Mouse (Mus musculus) heart, embryonic 10.5 days (tissue): ENCODE results near the gene Nmnat2. TPM values are rescaled to one million over a fixed set of nuclear protein-coding genes. Genes with fewer than 3 reads are reported as not detected.

ENCODE experiments used
- DNase-seq: peaks from one replicate; pipeline ENCODE4 v3.0.0-alpha.2; 2017; ENCODE audit warnings: low spot score
- H3K27ac ChIP-seq: fragments of 300-500 bp; sonication (generic); 2 replicates; pipeline ENCODE4 v1.5.1; 2016; ENCODE audit warnings: mild to moderate bottlenecking
- H3K27me3 ChIP-seq: fragments of 300-500 bp; sonication (generic); 2 replicates; pipeline ENCODE4 v1.6.1; 2016; ENCODE audit warnings: mild to moderate bottlenecking; ENCODE audit not compliant: poor library complexity, insufficient read depth, severe bottlenecking
- H3K36me3 ChIP-seq: fragments of 300-500 bp; sonication (generic); 2 replicates; pipeline ENCODE4 v1.6.1; 2016; ENCODE audit warnings: mild to moderate bottlenecking, moderate library complexity
- H3K4me1 ChIP-seq: fragments of 300-500 bp; sonication (generic); 2 replicates; pipeline ENCODE4 v1.6.1; 2016; ENCODE audit warnings: mild to moderate bottlenecking
- H3K4me3 ChIP-seq: fragments of 300-500 bp; sonication (generic); 2 replicates; pipeline ENCODE4 v1.5.1; 2016; ENCODE audit warnings: mild to moderate bottlenecking, moderate library complexity
- H3K9me3 ChIP-seq: fragments of 300-500 bp; sonication (generic); 2 replicates; pipeline ENCODE4 v1.6.1; 2016; ENCODE audit warnings: mild to moderate bottlenecking, moderate library complexity
- WGBS: fragments of 180-500 bp; shearing (Covaris S2); methylation state at CpG from one replicate; pipeline ENCODE4 v1.1.7; 2016; 5-methylcytosine and 5-hydroxymethylcytosine counted together
- polyA plus RNA-seq: library from polyadenylated mRNA; unstranded; fragments of >200 nt; fragmentation: Nextera tagmentation; extraction: Ambion mirVana; gene quantifications from 2 replicates; pipeline ENCODE4 v1.2.1, GENCODE M21; 2016

The Nmnat2 gene
- polyA plus RNA-seq, 1 experiment from 2014 or later = 1.0 TPM

GRCm38 (mm10) chr1:152956221-152956620 is 1.4 kb downstream of the Nmnat2 start:
- no peaks in the 10 kb centered on the region for H3K36me3 ChIP-seq
- H3K4me3 ChIP-seq = peak overlapping the region; percentile 51
- no peaks in the 10 kb centered on the region for H3K9me3 ChIP-seq
- WGBS = 5% methylated on average over 14 of the region's 14 CpGs
- peak; percentile 85 for DNase-seq
- no peak overlapping the region for H3K27ac ChIP-seq
- peaks cover 19% of the 10 kb centered on the region for H3K4me1 ChIP-seq
- peaks cover 47% of the 10 kb centered on the region for H3K27me3 ChIP-seq

DNA sequence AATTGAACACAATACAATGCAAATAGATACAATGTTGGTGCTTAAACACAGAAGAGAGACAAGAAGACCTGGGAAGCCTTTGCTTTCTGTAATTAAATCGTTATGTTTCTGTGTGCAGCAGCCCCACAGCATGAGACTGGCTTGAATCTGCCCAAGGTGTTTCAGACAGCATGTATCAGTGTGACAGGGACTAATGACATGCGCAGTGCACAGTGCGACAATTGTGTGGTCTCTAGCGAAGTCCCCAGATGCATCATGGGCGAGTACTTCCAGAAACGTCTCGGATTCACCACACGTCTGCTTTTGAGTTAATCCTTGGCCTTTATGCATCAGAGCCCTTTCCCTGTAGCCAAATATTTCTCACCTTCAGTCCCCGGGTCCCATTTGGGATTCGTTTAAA is 9.6 kb downstream of the Nmnat2 start:
- 80% methylated on average over 10 of the region's 10 CpGs for WGBS
- Histone ChIP-seq H3K4me1 (no peaks in the 10 kb centered on the region), H3K27me3 (no peaks in the 10 kb centered on the region), H3K36me3 (no peaks in the 10 kb centered on the region), H3K9me3 (no peaks in the 10 kb centered on the region), H3K27ac (no peak overlapping the region), H3K4me3 (no peak overlapping the region)
- DNase-seq = no peak

- Histone ChIP-seq H3K4me3 (no peak overlapping the region), H3K9me3 (no peaks in the 10 kb centered on the region), H3K36me3 (no peaks in the 10 kb centered on the region), H3K4me1 (no peaks in the 10 kb centered on the region), H3K27me3 (no peaks in the 10 kb centered on the region), H3K27ac (no peak overlapping the region)
- WGBS = 71% methylated on average over 6 of the region's 6 CpGs
- no peak for DNase-seq
Observed at GRCm38 (mm10) chr1:152966222-152966621, 11.4 kb downstream of the Nmnat2 start.

DNA sequence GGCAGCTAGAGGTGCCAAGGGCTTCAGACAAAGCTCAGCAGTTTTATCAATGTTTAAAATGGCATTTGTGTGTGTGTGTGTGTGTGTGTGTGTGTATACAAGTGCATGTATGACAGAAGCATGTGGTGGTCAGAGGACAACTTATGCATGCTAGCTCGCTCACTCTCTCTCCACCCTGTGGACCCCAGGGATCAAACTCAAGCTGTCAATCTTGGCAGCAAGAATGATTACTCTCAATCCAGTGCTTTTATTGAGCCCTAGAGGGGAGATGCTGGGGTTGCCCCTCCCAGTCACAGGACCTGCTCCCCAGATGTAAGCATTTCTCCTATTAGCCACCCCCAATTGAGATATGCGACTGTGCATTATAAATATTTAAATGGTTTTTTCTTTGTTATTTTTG is 11.9 kb downstream of the Nmnat2 start:
- no peaks in the 10 kb centered on the region for H3K9me3 ChIP-seq
- no peak overlapping the region for H3K4me3 ChIP-seq
- H3K4me1 ChIP-seq = no peaks in the 10 kb centered on the region
- no peaks in the 10 kb centered on the region for H3K36me3 ChIP-seq
- no peak overlapping the region for H3K27ac ChIP-seq
- H3K27me3 ChIP-seq = no peaks in the 10 kb centered on the region
- DNase-seq = no peak
- 85% methylated on average over 2 of the region's 2 CpGs for WGBS

DNA sequence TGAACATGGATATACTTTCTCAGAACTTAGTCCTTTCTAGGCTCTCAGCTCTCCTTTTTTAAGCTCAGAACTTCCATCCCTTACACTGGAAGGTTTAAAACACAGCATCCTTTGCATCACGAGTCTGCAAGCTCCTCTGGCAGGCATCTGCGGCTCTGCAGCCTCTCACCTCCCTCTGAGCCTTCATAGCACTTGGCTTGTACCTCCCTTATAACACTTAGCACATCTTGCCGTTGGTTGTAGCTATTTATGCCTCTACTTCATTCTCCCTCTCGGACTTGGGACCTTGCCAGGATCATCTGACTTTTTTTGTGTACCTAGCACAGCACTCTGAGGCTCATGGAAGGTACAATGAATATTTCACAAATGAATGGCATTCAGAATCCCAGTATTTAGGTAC is 14.3 kb downstream of the Nmnat2 start:
- H3K27me3 ChIP-seq = no peaks in the 10 kb centered on the region
- 51% methylated on average over 4 of the region's 4 CpGs for WGBS
- no peaks in the 10 kb centered on the region for H3K4me1 ChIP-seq

GRCm38 (mm10) chr1:152972957-152973356 is 18.2 kb downstream of the Nmnat2 start:
- H3K27ac ChIP-seq = no peak overlapping the region
- H3K27me3 ChIP-seq = no peaks in the 10 kb centered on the region
- no peaks in the 10 kb centered on the region for H3K4me1 ChIP-seq
- no peak overlapping the region for H3K4me3 ChIP-seq
- no peaks in the 10 kb centered on the region for H3K9me3 ChIP-seq
- 53% methylated on average over 4 of the region's 4 CpGs for WGBS
- H3K36me3 ChIP-seq = no peaks in the 10 kb centered on the region
- DNase-seq = peak; percentile 43

More for the DNA sequence above, 14.3 kb downstream of the Nmnat2 start:
- no peaks in the 10 kb centered on the region for H3K9me3 ChIP-seq
- no peak overlapping the region for H3K27ac ChIP-seq
- no peak overlapping the region for H3K4me3 ChIP-seq
- no peaks in the 10 kb centered on the region for H3K36me3 ChIP-seq
- no peak for DNase-seq

DNA sequence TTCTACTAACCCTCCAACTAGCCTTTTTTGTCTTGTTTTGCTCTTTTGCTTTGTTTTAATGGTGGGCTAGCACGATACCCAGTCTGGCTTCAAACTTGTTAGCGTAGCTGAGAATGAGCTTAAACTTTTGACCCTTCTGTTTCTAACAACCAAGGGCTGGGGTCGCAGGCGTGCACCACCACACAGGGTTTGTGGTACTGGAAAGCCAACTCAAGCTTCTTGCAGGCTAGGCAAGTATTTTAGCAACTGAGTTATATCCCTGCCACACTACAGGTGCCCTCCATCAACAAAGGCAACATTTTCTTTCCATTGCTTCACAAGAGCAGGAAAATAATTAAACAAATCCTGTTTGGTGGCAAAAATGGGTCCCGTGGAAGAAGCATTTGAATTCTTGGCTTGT is 18.6 kb downstream of the Nmnat2 start:
- no peaks in the 10 kb centered on the region for H3K27me3 ChIP-seq
- H3K27ac ChIP-seq = no peak overlapping the region
- no peaks in the 10 kb centered on the region for H3K36me3 ChIP-seq
- H3K4me3 ChIP-seq = no peak overlapping the region
- H3K9me3 ChIP-seq = no peaks in the 10 kb centered on the region
- WGBS = 44% methylated on average over 5 of the region's 5 CpGs
- DNase-seq = peak; percentile 13
- no peaks in the 10 kb centered on the region for H3K4me1 ChIP-seq

DNA sequence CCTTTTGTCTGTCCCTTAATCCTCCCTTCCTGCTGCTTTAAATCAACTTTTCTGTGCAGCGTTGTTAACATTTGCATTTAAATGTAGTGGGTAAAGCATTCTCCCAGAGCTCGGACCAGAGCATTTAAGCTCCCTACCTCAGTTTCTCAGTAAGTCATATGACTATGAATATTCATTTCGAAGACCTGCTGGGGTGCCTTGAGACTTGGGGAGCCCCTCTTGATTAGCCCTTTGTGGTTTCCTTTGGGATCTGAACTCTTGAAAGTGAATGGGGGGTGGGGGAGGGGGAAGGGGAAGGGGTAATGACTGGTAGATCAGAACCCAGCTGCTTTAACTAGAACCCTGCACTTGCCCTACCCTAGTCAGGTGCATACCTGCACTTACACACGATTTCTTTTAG is 19.1 kb downstream of the Nmnat2 start:
- H3K4me1 ChIP-seq = no peaks in the 10 kb centered on the region
- H3K9me3 ChIP-seq = no peaks in the 10 kb centered on the region
- H3K27ac ChIP-seq = no peak overlapping the region
- WGBS = 45% methylated on average over 4 of the region's 4 CpGs
- H3K27me3 ChIP-seq = no peaks in the 10 kb centered on the region
- no peaks in the 10 kb centered on the region for H3K36me3 ChIP-seq
- H3K4me3 ChIP-seq = no peak overlapping the region
- DNase-seq = peak; percentile 35

DNA sequence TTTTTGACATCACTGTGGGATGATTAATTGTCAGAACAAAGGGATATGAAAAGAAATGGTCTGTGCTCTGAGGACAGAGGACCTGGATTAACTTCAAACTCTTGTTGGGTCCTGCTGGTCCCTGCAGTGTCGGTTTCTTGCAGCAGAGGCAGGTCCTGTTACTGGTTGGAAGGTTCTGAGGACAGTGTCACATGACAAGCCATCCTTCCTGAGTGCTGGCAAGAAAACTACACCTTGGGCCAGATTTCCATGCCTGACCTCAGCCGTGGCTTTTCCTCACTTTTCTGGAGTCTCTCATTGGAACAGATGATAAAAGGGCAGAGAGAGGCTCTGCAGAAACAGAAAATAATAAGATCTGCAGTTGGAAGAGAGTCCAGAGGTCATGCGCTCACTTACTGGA is 20.4 kb downstream of the Nmnat2 start:
- no peaks in the 10 kb centered on the region for H3K4me1 ChIP-seq
- 68% methylated on average over 3 of the region's 3 CpGs for WGBS
- DNase-seq = peak; percentile 28
- no peak overlapping the region for H3K27ac ChIP-seq
- H3K9me3 ChIP-seq = no peaks in the 10 kb centered on the region
- H3K36me3 ChIP-seq = no peaks in the 10 kb centered on the region
- no peaks in the 10 kb centered on the region for H3K27me3 ChIP-seq
- no peak overlapping the region for H3K4me3 ChIP-seq

DNA sequence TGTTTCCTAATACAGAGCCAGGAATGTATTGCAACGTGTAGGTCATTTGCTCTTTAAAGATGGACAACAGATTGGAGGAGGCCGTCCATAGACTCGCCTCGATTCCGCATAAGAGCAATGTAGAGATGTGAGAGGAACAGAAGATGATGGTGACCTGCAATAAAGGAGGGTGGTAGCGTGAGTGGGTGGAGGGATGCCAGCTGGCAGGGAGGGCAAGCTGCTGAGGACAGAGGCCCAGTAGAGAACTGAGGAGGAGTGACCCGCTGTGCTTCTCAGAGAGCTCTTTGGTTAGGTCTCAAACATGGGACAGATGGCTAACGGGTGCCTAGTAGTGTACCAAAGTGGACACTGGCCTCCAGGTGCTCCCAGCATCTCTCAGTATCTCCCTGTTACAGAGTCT is 23.9 kb downstream of the Nmnat2 start:
- H3K4me1 ChIP-seq = 0 out of 2 replicates have a peak, but pooled peaks cover under 1% of the 10 kb centered on the region
- H3K27ac ChIP-seq = no peak overlapping the region
- no peaks in the 10 kb centered on the region for H3K9me3 ChIP-seq
- DNase-seq = no peak
- H3K4me3 ChIP-seq = no peak overlapping the region
- no peaks in the 10 kb centered on the region for H3K36me3 ChIP-seq
- 87% methylated on average over 8 of the region's 8 CpGs for WGBS
- no peaks in the 10 kb centered on the region for H3K27me3 ChIP-seq

DNA sequence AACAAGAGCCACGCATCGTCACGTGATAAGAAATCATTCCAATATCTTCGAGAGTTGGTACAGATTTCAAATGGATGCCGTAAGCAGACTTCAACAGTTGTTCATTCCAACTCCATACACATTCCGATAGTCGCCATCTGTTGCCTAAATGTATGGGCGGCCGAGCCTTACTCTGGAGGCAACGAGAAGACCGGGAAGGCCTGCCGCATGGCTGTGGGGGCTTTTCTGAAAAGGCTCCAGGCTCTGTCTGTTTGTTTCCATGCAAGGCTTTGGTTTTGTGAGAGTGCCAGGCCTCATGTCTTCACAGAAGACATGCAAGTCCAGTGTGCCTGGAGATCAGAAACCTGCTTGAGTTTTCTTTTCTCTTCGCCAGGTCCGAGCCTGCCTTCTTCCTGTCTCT is 28.6 kb downstream of the Nmnat2 start:
- WGBS = 82% methylated on average over 14 of the region's 14 CpGs
- Histone ChIP-seq H3K4me3 (no peak overlapping the region), H3K9me3 (no peaks in the 10 kb centered on the region), H3K36me3 (no peaks in the 10 kb centered on the region), H3K27ac (no peak overlapping the region), H3K4me1 (0 out of 2 replicates have a peak, but pooled peaks cover 2% of the 10 kb centered on the region), H3K27me3 (no peaks in the 10 kb centered on the region)
- no peak for DNase-seq

DNA sequence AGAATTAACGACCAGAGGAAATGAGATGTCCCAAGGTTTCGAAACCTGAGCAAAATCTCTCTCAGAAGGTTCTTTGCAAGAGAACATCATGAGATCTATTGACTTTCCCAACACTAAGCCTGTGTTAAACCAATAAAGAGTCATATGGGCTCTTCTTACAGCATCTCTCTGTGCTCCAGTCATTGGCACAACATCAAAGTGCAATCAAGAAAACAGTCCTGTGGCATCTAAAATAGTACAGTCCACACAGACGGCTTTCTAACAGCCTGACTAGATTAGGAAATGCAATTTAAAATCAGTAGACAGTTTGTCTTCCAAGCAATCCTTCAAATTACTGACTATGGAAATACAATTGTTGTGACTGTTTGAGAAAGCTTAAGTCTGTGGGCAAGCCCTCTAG is 32.2 kb downstream of the Nmnat2 start:
- no peaks in the 10 kb centered on the region for H3K27me3 ChIP-seq
- WGBS = 69% methylated on average over 3 of the region's 3 CpGs
- no peak for DNase-seq
- no peak overlapping the region for H3K4me3 ChIP-seq
- H3K36me3 ChIP-seq = no peaks in the 10 kb centered on the region
- H3K4me1 ChIP-seq = 0 out of 2 replicates have a peak, but pooled peaks cover 2% of the 10 kb centered on the region
- H3K9me3 ChIP-seq = no peaks in the 10 kb centered on the region
- no peak overlapping the region for H3K27ac ChIP-seq

GRCm38 (mm10) chr1:152990067-152990466 is 35.3 kb downstream of the Nmnat2 start:
- H3K4me3 ChIP-seq = no peak overlapping the region
- no peaks in the 10 kb centered on the region for H3K9me3 ChIP-seq
- no peaks in the 10 kb centered on the region for H3K36me3 ChIP-seq
- no peak for DNase-seq
- no peaks in the 10 kb centered on the region for H3K27me3 ChIP-seq
- WGBS = 91% methylated on average over 5 of the region's 5 CpGs
- no peak overlapping the region for H3K27ac ChIP-seq
- no peaks in the 10 kb centered on the region for H3K4me1 ChIP-seq
